Mouse (Mus musculus): ENCODE results near the gene Carmil2. TPM values are rescaled to one million over a fixed set of nuclear protein-coding genes. Genes with fewer than 3 reads are reported as not detected.
A peak's percentile ranks its signal among the peaks of the same experiment; 100 is the strongest.

The Carmil2 gene
- polyA plus RNA-seq, 1 experiment from 2014 or later = 0.73 TPM

- ATAC-seq (ENCODE audit: insufficient number of reproducible peaks, low FRiP score, low TSS enrichment, low read depth) = no peak
- no peak overlapping the region for H3K27ac ChIP-seq (replicated peaks; ENCODE audit: low read depth, low read length)
- H3K4me3 ChIP-seq (ENCODE audit: low read depth, low read length) = no peak overlapping the region
- H3K36me3 ChIP-seq (ENCODE audit: control insufficient read depth, insufficient read depth, low read length) = peaks cover 8% of the 10 kb centered on the region; the same call in 1 of the 2 replicates
- H3K27me3 ChIP-seq (ENCODE audit: control insufficient read depth, insufficient read depth, low read length) = 0 out of 2 replicates have a peak, but pooled peaks cover 3% of the 10 kb centered on the region
- peaks cover 10% of the 10 kb centered on the region; the same call in 1 of the 2 replicates for H3K4me1 ChIP-seq (ENCODE audit: control insufficient read depth, insufficient read depth, low read length)
- WGBS = 87% methylated on average over 5 of the region's 5 CpGs
- H3K4me2 ChIP-seq (ENCODE audit: low read depth, severe bottlenecking) = no peak overlapping the region
- DNase-seq (ENCODE audit: low spot score) = no peak
- H3K9me3 ChIP-seq (ENCODE audit: control insufficient read depth, low read length) = no peaks in the 10 kb centered on the region
- H3K9ac ChIP-seq (ENCODE audit: low read length) = no peak overlapping the region
These were observed 12.7 kb downstream of the Carmil2 start for GRCm38 (mm10) chr8:105698734-105699133.

GRCm38 (mm10) chr8:105699488-105700215, 13.6 kb downstream of the Carmil2 start:
- Histone ChIP-seq H3K4me2 (ENCODE audit: low read depth, severe bottlenecking) (peak overlapping the region; percentile 74), H3K9me3 (ENCODE audit: control insufficient read depth, low read length) (no peaks in the 10 kb centered on the region), H3K4me3 (ENCODE audit: low read depth, low read length) (peak overlapping the region; percentile 46), H3K27me3 (ENCODE audit: control insufficient read depth, insufficient read depth, low read length) (0 out of 2 replicates have a peak, but pooled peaks cover 3% of the 10 kb centered on the region), H3K27ac (replicated peaks; ENCODE audit: low read depth, low read length) (no peak overlapping the region), H3K4me1 (ENCODE audit: control insufficient read depth, insufficient read depth, low read length) (peaks cover 10% of the 10 kb centered on the region; the same call in 1 of the 2 replicates), H3K9ac (ENCODE audit: low read length) (no peak overlapping the region), H3K36me3 (ENCODE audit: control insufficient read depth, insufficient read depth, low read length) (peaks cover 8% of the 10 kb centered on the region; the same call in 1 of the 2 replicates)
- ATAC-seq (ENCODE audit: insufficient number of reproducible peaks, low FRiP score, low TSS enrichment, low read depth) = no peak
- WGBS = 93% methylated on average over 11 of the region's 11 CpGs
- no peak for DNase-seq (ENCODE audit: low spot score)

- peaks cover 10% of the 10 kb centered on the region; the same call in 1 of the 2 replicates for H3K4me1 ChIP-seq (ENCODE audit: control insufficient read depth, insufficient read depth, low read length)
- H3K4me3 ChIP-seq (ENCODE audit: low read depth, low read length) = peak overlapping the region; percentile 46
- H3K9ac ChIP-seq (ENCODE audit: low read length) = peak overlapping the region; percentile 8
- H3K36me3 ChIP-seq (ENCODE audit: control insufficient read depth, insufficient read depth, low read length) = peaks cover 10% of the 10 kb centered on the region
- peak overlapping the region; percentile 74 for H3K4me2 ChIP-seq (ENCODE audit: low read depth, severe bottlenecking)
- ATAC-seq (ENCODE audit: insufficient number of reproducible peaks, low FRiP score, low TSS enrichment, low read depth) (peak; percentile 26), DNase-seq (ENCODE audit: low spot score) (no peak)
- 0% methylated on average over 21 of the region's 21 CpGs for WGBS
- H3K27me3 ChIP-seq (ENCODE audit: control insufficient read depth, insufficient read depth, low read length) = 0 out of 2 replicates have a peak, but pooled peaks cover under 1% of the 10 kb centered on the region
- H3K27ac ChIP-seq (replicated peaks; ENCODE audit: low read depth, low read length) = peak overlapping the region; percentile 60; the same call in 1 of the 2 replicates
- H3K9me3 ChIP-seq (ENCODE audit: control insufficient read depth, low read length) = no peaks in the 10 kb centered on the region
These were observed 14.5 kb downstream of the Carmil2 start for GRCm38 (mm10) chr8:105700566-105700965.

GRCm38 (mm10) chr8:105700966-105701824, 15.1 kb downstream of the Carmil2 start, which contains the start of the genes Acd and Pard6a:
Gene Acd (minus strand): TSS chr8:105701102.
Gene Pard6a (plus strand): TSS chr8:105701148.
- Histone ChIP-seq H3K36me3 (ENCODE audit: control insufficient read depth, insufficient read depth, low read length) (peaks cover 10% of the 10 kb centered on the region), H3K9ac (ENCODE audit: low read length) (peak within 1 kb of the TSS; percentile 39), H3K4me3 (ENCODE audit: low read depth, low read length) (peak within 1 kb of the TSS; percentile 46), H3K9me3 (ENCODE audit: control insufficient read depth, low read length) (no peaks in the 10 kb centered on the region), H3K4me2 (ENCODE audit: low read depth, severe bottlenecking) (peak within 1 kb of the TSS; percentile 74), H3K27ac (replicated peaks; ENCODE audit: low read depth, low read length) (peak within 1 kb of the TSS; percentile 60), H3K4me1 (ENCODE audit: control insufficient read depth, insufficient read depth, low read length) (peaks cover 10% of the 10 kb centered on the region), H3K27me3 (ENCODE audit: control insufficient read depth, insufficient read depth, low read length) (no peaks in the 10 kb centered on the region)
- DNase-seq (ENCODE audit: low spot score) (peak; percentile 98), ATAC-seq (ENCODE audit: insufficient number of reproducible peaks, low FRiP score, low TSS enrichment, low read depth) (peak; percentile 65)
- under 1% methylated on average over 60 of the region's 60 CpGs for WGBS

- no peak overlapping the region; the same call in 1 of the 2 replicates for H3K27ac ChIP-seq (replicated peaks; ENCODE audit: low read depth, low read length)
- DNase-seq (ENCODE audit: low spot score) = no peak
- peak overlapping the region; percentile 46 for H3K4me3 ChIP-seq (ENCODE audit: low read depth, low read length)
- H3K4me1 ChIP-seq (ENCODE audit: control insufficient read depth, insufficient read depth, low read length) = peaks cover 15% of the 10 kb centered on the region
- H3K27me3 ChIP-seq (ENCODE audit: control insufficient read depth, insufficient read depth, low read length) = no peaks in the 10 kb centered on the region
- H3K9ac ChIP-seq (ENCODE audit: low read length) = peak overlapping the region; percentile 39
- no peak for ATAC-seq (ENCODE audit: insufficient number of reproducible peaks, low FRiP score, low TSS enrichment, low read depth)
- H3K9me3 ChIP-seq (ENCODE audit: control insufficient read depth, low read length) = no peaks in the 10 kb centered on the region
- 44% methylated on average over 18 of the region's 18 CpGs for WGBS
- H3K36me3 ChIP-seq (ENCODE audit: control insufficient read depth, insufficient read depth, low read length) = peaks cover 10% of the 10 kb centered on the region
- H3K4me2 ChIP-seq (ENCODE audit: low read depth, severe bottlenecking) = peak overlapping the region; percentile 70
These were observed 15.9 kb downstream of the Carmil2 start for GRCm38 (mm10) chr8:105702001-105702401.

- ATAC-seq (ENCODE audit: insufficient number of reproducible peaks, low FRiP score, low TSS enrichment, low read depth) = no peak
- DNase-seq (ENCODE audit: low spot score) = no peak
- Histone ChIP-seq H3K27ac (replicated peaks; ENCODE audit: low read depth, low read length) (no peak overlapping the region), H3K9ac (ENCODE audit: low read length) (no peak overlapping the region), H3K27me3 (ENCODE audit: control insufficient read depth, insufficient read depth, low read length) (no peaks in the 10 kb centered on the region), H3K36me3 (ENCODE audit: control insufficient read depth, insufficient read depth, low read length) (peaks cover 9% of the 10 kb centered on the region), H3K4me2 (ENCODE audit: low read depth, severe bottlenecking) (no peak overlapping the region), H3K4me1 (ENCODE audit: control insufficient read depth, insufficient read depth, low read length) (peaks cover 15% of the 10 kb centered on the region), H3K9me3 (ENCODE audit: control insufficient read depth, low read length) (no peaks in the 10 kb centered on the region), H3K4me3 (ENCODE audit: low read depth, low read length) (0 out of 2 replicates have a peak overlapping the region, but pooled peaks have one; percentile 6)
- 93% methylated on average over 24 of the region's 24 CpGs for WGBS
These were observed 16.8 kb downstream of the Carmil2 start for GRCm38 (mm10) chr8:105702731-105703415.

- Histone ChIP-seq H3K27me3 (ENCODE audit: control insufficient read depth, insufficient read depth, low read length) (no peaks in the 10 kb centered on the region), H3K36me3 (ENCODE audit: control insufficient read depth, insufficient read depth, low read length) (peaks cover 2% of the 10 kb centered on the region; the same call in 1 of the 2 replicates), H3K9ac (ENCODE audit: low read length) (no peak overlapping the region), H3K4me1 (ENCODE audit: control insufficient read depth, insufficient read depth, low read length) (peaks cover 15% of the 10 kb centered on the region), H3K27ac (replicated peaks; ENCODE audit: low read depth, low read length) (no peak overlapping the region), H3K4me2 (ENCODE audit: low read depth, severe bottlenecking) (no peak overlapping the region), H3K9me3 (ENCODE audit: control insufficient read depth, low read length) (no peaks in the 10 kb centered on the region), H3K4me3 (ENCODE audit: low read depth, low read length) (no peak overlapping the region)
- ATAC-seq (ENCODE audit: insufficient number of reproducible peaks, low FRiP score, low TSS enrichment, low read depth) (no peak), DNase-seq (ENCODE audit: low spot score) (no peak)
- WGBS = 92% methylated on average over 34 of the region's 34 CpGs
These were observed 18.2 kb downstream of the Carmil2 start for GRCm38 (mm10) chr8:105704146-105704812.
